Mouse (Mus musculus) intestine, embryonic 14.5 days (tissue): ENCODE data around the gene Flywch1. TPM values are rescaled to one million over a fixed set of nuclear protein-coding genes. Genes with fewer than 3 reads are reported as not detected.

ENCODE experiments used
- ATAC-seq: fragments of 200-750 bp; cut with Nextera tagmentation; replicated peaks from 2 replicates; pipeline ENCODE4 v1.8.0; 2017; ENCODE audit warnings: low read depth, moderate number of reproducible peaks, moderate TSS enrichment, moderate library complexity; ENCODE audit not compliant: low FRiP score, low TSS enrichment
- DNase-seq: peaks from one replicate; pipeline ENCODE4 v3.0.0-alpha.2; 2018; ENCODE audit warnings: low spot score
- H3K27ac ChIP-seq: fragments of 300-500 bp; sonication (generic); 2 replicates; pipeline ENCODE4 v1.5.1; 2014; ENCODE audit warnings: low read depth, mild to moderate bottlenecking, control low read depth
- H3K27me3 ChIP-seq: fragments of 300-500 bp; sonication (generic); replicated peaks from 2 replicates; pipeline ENCODE4 v1.6.1; 2014; ENCODE audit warnings: low read length, control low read depth; ENCODE audit not compliant: control insufficient read depth, insufficient read depth
- H3K36me3 ChIP-seq: fragments of 300-500 bp; sonication (generic); 2 replicates; pipeline ENCODE4 v1.6.1; 2014; ENCODE audit warnings: low read length, control low read depth; ENCODE audit not compliant: control insufficient read depth, insufficient read depth
- H3K4me1 ChIP-seq: fragments of 300-500 bp; sonication (generic); replicated peaks from 2 replicates; pipeline ENCODE4 v1.6.1; 2014; ENCODE audit warnings: low read length, control low read depth, mixed read lengths; ENCODE audit not compliant: control insufficient read depth, insufficient read depth
- H3K4me2 ChIP-seq: fragments of 300-500 bp; sonication (generic); 2 replicates; pipeline ENCODE4 v1.6.1; 2014; ENCODE audit warnings: low read length
- H3K4me3 ChIP-seq: fragments of 300-500 bp; sonication (generic); 2 replicates; pipeline ENCODE4 v1.5.1; 2014; ENCODE audit warnings: low read depth, low read length, control low read depth, mixed read lengths
- H3K9ac ChIP-seq: fragments of 300-500 bp; sonication (generic); 2 replicates; pipeline ENCODE4 v1.6.1; 2014; ENCODE audit warnings: mild to moderate bottlenecking, low read length
- H3K9me3 ChIP-seq: fragments of 300-500 bp; sonication (generic); 2 replicates; pipeline ENCODE4 v1.6.1; 2016; ENCODE audit warnings: low read length, control low read depth; ENCODE audit not compliant: control insufficient read depth
- WGBS: fragments of 180-500 bp; shearing (Covaris S2); extraction: QIAGEN DNeasy Blood & Tissue Kit; methylation state at CpG from one replicate; pipeline ENCODE4 v1.1.7; 2014; 5-methylcytosine and 5-hydroxymethylcytosine counted together
- polyA plus RNA-seq: library from polyadenylated mRNA; unstranded; fragments of >200 nt; fragmentation: Nextera tagmentation; extraction: Ambion mirVana; gene quantifications from 2 replicates; pipeline ENCODE4 v1.2.1, GENCODE M21; 2014

Flywch1 gene
- polyA plus RNA-seq, 1 experiment from 2014 or later: 69.4 TPM

GRCm38 (mm10) chr17:23738836-23739201 is 32.6 kb downstream of the Flywch1 start:
- Histone ChIP-seq H3K4me1 (peaks cover 18% of the 10 kb centered on the region; the same call in 1 of the 2 replicates), H3K4me2 (peak overlapping the region; percentile 83), H3K27ac (no peak overlapping the region), H3K9me3 (no peaks in the 10 kb centered on the region), H3K36me3 (0 out of 2 replicates have a peak, but pooled peaks cover 32% of the 10 kb centered on the region), H3K27me3 (peaks cover 40% of the 10 kb centered on the region), H3K4me3 (peak overlapping the region; percentile 51), H3K9ac (0 out of 2 replicates have a peak overlapping the region, but pooled peaks have one; percentile 7)
- ATAC-seq (no peak), DNase-seq (no peak)
- 35% methylated on average over 2 of the region's 2 CpGs for WGBS

GRCm38 (mm10) chr17:23737493-23738445 is 33.6 kb downstream of the Flywch1 start:
- no peak for DNase-seq

GRCm38 (mm10) chr17:23734341-23734740 is 37.1 kb downstream of the Flywch1 start:
- no peak for ATAC-seq
- H3K9ac ChIP-seq: no peak overlapping the region

More at GRCm38 (mm10) chr17:23737493-23738445, 33.6 kb downstream of the Flywch1 start:
- Histone ChIP-seq H3K9ac (no peak overlapping the region), H3K4me3 (no peak overlapping the region), H3K27me3 (peaks cover 30% of the 10 kb centered on the region), H3K36me3 (0 out of 2 replicates have a peak, but pooled peaks cover 33% of the 10 kb centered on the region), H3K4me2 (no peak overlapping the region), H3K4me1 (peaks cover 17% of the 10 kb centered on the region; the same call in 1 of the 2 replicates), H3K9me3 (no peaks in the 10 kb centered on the region), H3K27ac (no peak overlapping the region)
- WGBS: 67% methylated on average over 15 of the region's 15 CpGs
- ATAC-seq: no peak

GRCm38 (mm10) chr17:23730441-23730840 is 41.0 kb downstream of the Flywch1 start:
- Histone ChIP-seq H3K36me3 (0 out of 2 replicates have a peak, but pooled peaks cover 17% of the 10 kb centered on the region), H3K4me2 (no peak overlapping the region), H3K27ac (no peak overlapping the region), H3K4me3 (no peak overlapping the region), H3K27me3 (no peaks in the 10 kb centered on the region), H3K9ac (no peak overlapping the region), H3K9me3 (no peaks in the 10 kb centered on the region), H3K4me1 (no peaks in the 10 kb centered on the region; the same call in 1 of the 2 replicates)
- no peak for ATAC-seq
- no peak for DNase-seq
- WGBS: 67% methylated on average over 1 of the region's 1 CpGs

More at GRCm38 (mm10) chr17:23734341-23734740, 37.1 kb downstream of the Flywch1 start:
- Histone ChIP-seq H3K9me3 (no peaks in the 10 kb centered on the region), H3K27ac (no peak overlapping the region), H3K4me2 (no peak overlapping the region), H3K36me3 (0 out of 2 replicates have a peak, but pooled peaks cover 33% of the 10 kb centered on the region), H3K4me3 (no peak overlapping the region), H3K4me1 (peaks cover 12% of the 10 kb centered on the region; the same call in 1 of the 2 replicates), H3K27me3 (peaks cover 6% of the 10 kb centered on the region; the same call in 1 of the 2 replicates)
- 65% methylated on average over 1 of the region's 1 CpGs for WGBS
- no peak for DNase-seq

- H3K9me3 ChIP-seq: no peaks in the 10 kb centered on the region
- peak overlapping the region; percentile 84 for H3K27ac ChIP-seq
- DNase-seq: peak; percentile 84
- H3K4me1 ChIP-seq: no peaks in the 10 kb centered on the region; the same call in 1 of the 2 replicates
- peak overlapping the region; percentile 57 for H3K4me2 ChIP-seq
- peak; percentile 93 for ATAC-seq
- 2% methylated on average over 20 of the region's 20 CpGs for WGBS
- H3K27me3 ChIP-seq: no peaks in the 10 kb centered on the region
- peak overlapping the region; percentile 73 for H3K4me3 ChIP-seq
- peak overlapping the region; percentile 77 for H3K9ac ChIP-seq
- H3K36me3 ChIP-seq: no peaks in the 10 kb centered on the region
Observed at GRCm38 (mm10) chr17:23726758-23727142, 44.7 kb downstream of the Flywch1 start.

GRCm38 (mm10) chr17:23725999-23726757 is 45.2 kb downstream of the Flywch1 start, which contains the start of gene Pkmyt1:
Gene Pkmyt1 (plus strand): TSS chr17:23726336.
- no peaks in the 10 kb centered on the region for H3K9me3 ChIP-seq
- no peaks in the 10 kb centered on the region; the same call in 1 of the 2 replicates for H3K4me1 ChIP-seq
- peak within 1 kb of the TSS; percentile 73 for H3K4me3 ChIP-seq
- H3K27ac ChIP-seq: peak within 1 kb of the TSS; percentile 84
- 3% methylated on average over 58 of the region's 73 CpGs for WGBS
- H3K27me3 ChIP-seq: no peaks in the 10 kb centered on the region
- peak; percentile 94 for ATAC-seq
- H3K36me3 ChIP-seq: no peaks in the 10 kb centered on the region
- peak; percentile 97 for DNase-seq
- H3K4me2 ChIP-seq: peak within 1 kb of the TSS; percentile 57
- H3K9ac ChIP-seq: peak within 1 kb of the TSS; percentile 77

- peak overlapping the region; percentile 77 for H3K9ac ChIP-seq
- H3K4me2 ChIP-seq: peak overlapping the region; percentile 57
- H3K27ac ChIP-seq: peak overlapping the region; percentile 70
- DNase-seq (no peak), ATAC-seq (no peak)
- no peaks in the 10 kb centered on the region for H3K27me3 ChIP-seq
- no peaks in the 10 kb centered on the region for H3K9me3 ChIP-seq
- H3K36me3 ChIP-seq: no peaks in the 10 kb centered on the region
- H3K4me1 ChIP-seq: no peaks in the 10 kb centered on the region; the same call in 1 of the 2 replicates
- peak overlapping the region; percentile 73 for H3K4me3 ChIP-seq
- WGBS: 53% methylated on average over 4 of the region's 4 CpGs
Observed at GRCm38 (mm10) chr17:23725477-23725876, 45.9 kb downstream of the Flywch1 start.
